Mouse (Mus musculus): Measurements from ENCODE around the gene Adgre4.
"Not testable (repeated sequence)": the region's sequence is repeated elsewhere in the genome, so short reads cannot be mapped to it uniquely, and the experiment has no call there.

The Adgre4 gene

DNA sequence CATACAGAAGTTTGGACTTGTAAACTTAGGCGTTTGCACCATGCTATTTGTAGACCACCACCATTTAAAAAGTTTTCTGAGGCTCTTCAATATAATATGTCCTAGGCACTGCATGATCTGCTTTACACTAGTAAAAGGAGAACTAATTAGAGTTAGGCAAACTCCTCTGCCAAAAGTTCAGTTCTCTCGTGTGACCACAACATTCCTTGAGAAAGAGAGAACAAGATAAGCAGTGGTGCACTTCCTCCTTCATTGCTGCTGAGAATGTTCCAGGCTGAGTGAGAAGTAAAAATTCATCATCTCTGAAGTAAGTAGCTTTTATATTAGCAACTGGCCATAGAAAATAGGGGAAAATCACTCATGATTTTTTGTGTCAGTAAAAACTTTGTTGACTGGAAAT is at the start of gene Adgre4:
Gene Adgre4, plus strand, starts transcription at position 199 of the 400 bp plus-strand sequence.
- no peak for DNase-seq (ENCODE audit: low spot score in 2 of 2)

GRCm38 (mm10) chr17:55702161-55702820 is 47.5 kb upstream of the Adgre4 start:
- peak; percentile 53 to 74 for DNase-seq (ENCODE audit: low spot score in 2 of 2)

DNA sequence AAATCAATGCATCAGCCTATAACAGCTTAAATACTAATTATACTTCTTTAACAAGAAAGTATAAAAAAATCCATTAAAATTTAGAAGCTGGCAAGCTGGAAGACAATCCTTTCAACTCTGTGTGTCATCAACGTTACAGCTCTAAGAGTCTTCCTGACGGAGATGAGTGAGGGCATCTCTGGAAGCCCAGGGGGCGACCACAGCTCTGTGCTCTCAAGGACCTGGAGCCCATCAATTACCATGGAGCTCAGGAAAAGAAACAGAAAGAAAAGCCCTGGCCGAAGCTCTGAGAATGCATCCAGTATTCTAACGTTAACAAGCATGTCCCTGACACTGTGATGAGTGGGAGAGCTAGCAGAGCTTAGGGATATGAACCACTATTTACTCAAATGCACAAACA is 46.9 kb upstream of the Adgre4 start:
- DNase-seq (ENCODE audit: low spot score in 2 of 2): no peak

DNA sequence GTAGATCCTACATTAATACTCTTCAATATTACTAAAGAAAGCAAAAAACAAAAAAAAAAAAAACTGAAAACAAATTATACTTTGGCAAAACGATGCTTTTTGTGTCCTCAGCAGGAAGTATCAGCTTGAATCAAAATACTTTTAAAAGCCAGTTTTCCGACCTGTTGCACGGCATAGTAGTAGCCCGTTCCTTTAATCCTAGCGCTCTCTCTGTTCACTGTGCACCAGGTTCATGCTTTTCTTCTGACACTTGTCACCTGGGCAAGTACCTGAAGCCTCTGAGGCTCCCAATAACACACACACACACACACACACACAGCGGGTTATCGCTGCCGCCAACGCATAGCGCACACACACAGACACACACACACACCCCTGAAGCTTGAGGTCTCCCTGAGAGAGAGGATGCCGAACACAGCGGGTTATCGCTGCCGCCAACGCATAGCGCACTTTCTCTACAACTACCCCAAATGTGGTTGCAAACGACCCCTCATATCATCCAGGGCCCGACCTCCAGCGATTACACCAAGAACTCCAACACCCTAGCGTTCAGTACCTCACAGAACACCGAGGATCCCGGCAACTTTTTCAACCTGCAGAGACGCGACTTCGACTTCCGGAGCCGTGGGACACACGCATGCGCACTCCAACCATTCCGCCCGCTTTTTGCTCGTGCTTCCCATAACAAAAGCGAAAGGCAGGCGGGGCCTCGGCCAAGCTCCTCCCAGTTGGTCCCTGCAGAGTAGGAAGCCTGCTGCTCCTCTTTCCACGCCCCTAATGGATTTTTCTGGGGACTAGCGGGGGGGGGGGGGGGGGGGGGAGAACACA is 37.6 kb upstream of the Adgre4 start, which contains the start of gene Pot1b:
Gene Pot1b, minus strand, starts transcription at position 645 of the 828 bp plus-strand sequence.
- DNase-seq (ENCODE audit: low spot score in 2 of 2): peak; percentile 89 to 91

DNA sequence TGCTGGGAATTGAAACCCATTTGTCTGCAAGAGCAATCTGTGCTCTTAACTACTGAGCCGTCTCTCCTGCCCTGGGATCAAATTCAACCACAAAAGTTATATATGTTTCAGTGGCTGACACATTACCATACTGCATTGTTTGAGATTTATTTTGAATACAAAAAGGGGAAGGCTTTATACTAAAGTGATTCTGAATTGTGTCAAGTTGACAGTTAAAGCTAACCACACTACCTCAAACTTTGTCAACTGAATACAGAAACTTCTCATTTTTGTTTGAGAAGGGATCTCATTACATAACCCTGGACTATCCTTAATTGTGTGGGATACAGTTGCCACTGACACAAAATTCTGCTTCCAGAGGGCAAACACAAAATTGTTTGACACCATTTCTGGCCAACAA is 28.5 kb upstream of the Adgre4 start:
- no peak for DNase-seq (ENCODE audit: low spot score in 2 of 2)

DNA sequence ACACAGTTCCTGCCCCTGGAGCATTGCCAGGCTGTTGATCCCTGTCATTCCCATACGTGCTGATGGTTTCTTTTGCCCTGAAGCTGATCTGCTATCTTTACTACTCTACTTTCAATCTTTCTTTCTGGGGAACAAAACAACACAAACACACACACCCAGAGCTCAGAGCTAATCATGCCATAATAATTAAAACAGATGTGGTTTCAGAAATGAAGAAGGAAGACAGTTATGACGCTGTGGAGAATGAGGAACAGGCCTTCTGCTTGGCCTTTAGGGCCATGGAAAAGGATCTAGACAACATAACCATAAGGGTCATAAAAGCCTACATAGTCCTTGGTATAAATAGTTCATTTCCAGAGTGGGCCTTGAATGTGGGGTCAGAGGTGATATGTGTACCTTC is 27.5 kb upstream of the Adgre4 start:
- DNase-seq (ENCODE audit: low spot score in 2 of 2): no peak

GRCm38 (mm10) chr17:55726193-55726592 is 23.6 kb upstream of the Adgre4 start:
- no peak for DNase-seq (ENCODE audit: low spot score in 2 of 2)

DNA sequence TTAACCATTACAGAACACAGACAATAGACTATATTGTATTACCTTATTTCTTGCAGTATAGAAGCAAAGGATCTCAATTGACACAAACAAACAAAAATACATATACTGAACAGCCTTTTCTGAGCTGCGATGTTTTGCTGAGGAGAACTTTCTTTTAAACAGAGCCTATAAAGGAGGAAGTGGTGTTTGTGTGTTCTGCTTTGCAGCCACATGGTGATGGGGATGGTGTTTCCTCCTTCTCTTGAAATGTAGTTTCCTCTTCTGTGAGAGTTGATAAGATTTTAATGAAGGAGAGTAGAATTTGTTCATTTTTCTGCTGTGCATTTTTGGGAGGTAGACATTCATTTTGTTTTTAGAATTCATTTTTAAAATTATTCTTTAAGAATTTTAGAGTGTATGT is 13.1 kb upstream of the Adgre4 start:
- no peak for DNase-seq (ENCODE audit: low spot score in 2 of 2)

- DNase-seq (ENCODE audit: low spot score in 2 of 2): no peak
Observed at GRCm38 (mm10) chr17:55751170-55751569, 1.4 kb downstream of the Adgre4 start.

DNA sequence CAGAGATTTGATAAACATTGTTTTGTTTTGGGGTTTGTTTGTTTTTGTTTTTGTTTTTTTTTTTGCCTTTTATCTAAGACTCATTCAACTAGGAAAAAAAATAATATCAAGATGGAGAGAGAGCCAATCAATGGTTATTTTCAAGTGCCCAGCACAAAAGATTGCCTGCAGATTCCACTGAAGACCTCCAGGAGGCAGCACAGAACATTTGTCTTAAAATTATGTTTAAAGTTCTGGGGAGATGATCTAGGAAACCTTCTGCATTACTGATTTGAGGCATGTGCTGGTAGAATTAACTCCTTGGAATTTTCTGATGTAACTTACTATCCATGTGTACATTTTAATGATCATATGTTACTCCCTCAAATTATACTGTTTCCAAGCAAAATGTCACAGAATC is 63.9 kb downstream of the Adgre4 start:
- no peak for DNase-seq (ENCODE audit: low spot score in 2 of 2)

- DNase-seq (ENCODE audit: low spot score in 2 of 2): no peak
Observed at GRCm38 (mm10) chr17:55816853-55817252, 67.1 kb downstream of the Adgre4 start.

DNA sequence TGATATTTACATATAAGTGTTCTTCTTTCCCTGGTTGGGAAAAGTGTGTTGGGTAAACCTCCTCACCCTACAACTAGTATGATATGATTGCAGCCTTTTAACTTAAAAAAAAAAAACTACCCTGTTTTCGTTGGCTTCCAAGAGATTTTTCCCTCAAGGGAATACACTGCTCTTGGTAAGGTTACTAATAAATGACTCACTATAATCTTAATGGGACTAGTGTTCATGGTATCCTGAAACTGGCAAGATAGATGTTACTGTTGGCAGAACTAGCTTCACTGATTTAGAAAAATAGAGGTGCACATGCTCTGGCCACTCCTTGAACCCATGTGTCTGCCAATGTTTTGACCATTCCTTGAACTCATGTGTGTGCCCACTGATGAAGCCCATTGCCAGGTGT is 71.8 kb downstream of the Adgre4 start:
- DNase-seq (ENCODE audit: low spot score in 2 of 2): no peak

GRCm38 (mm10) chr17:55843067-55843466 is 93.3 kb downstream of the Adgre4 start:
- DNase-seq (ENCODE audit: low spot score in 2 of 2): no peak

- no peak for DNase-seq (ENCODE audit: low spot score in 2 of 2)
Observed at GRCm38 (mm10) chr17:55877184-55877583, 127.4 kb downstream of the Adgre4 start.

- not testable (repeated sequence) for DNase-seq (ENCODE audit: low spot score in 2 of 2)
Observed at GRCm38 (mm10) chr17:55878282-55878635, 128.5 kb downstream of the Adgre4 start.

DNA sequence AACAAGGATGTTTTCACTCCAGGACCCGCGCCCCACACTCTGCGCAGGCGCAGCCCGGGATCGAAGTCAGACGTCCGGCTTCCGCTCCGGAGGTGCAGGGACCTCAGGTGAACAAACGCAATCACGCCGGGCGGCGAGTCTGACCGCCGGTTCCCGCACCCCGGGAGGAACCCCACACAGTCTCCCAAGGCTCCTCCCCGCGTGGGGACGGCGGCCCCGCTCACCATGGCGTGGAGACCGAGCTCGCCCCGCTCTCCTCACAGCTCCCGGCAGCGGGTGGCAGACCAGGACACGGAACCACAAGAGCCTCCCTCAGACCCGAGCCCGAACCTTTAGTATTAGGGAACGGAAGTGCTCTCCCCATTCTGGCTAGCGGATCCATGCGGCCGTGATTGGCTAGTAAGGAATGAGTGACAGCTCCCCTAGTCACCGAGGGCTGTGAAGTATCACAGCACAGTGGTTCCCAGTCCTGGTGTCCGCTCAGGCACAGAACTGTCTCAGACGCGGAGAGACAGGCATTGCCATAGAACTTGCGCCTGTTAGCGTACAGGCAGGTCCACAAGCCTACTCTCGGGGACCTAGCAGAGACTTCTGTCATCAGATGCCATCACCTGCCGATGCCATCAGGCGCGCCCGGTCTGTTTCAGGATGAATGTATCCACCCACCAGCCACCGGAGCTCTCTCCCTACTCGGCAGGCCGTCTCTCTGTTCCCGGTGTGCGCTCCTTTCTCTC is 129.0 kb downstream of the Adgre4 start, which contains the start of gene Zfp119a:
Gene Zfp119a, minus strand, starts transcription at position 295 of the 734 bp plus-strand sequence.
- DNase-seq (ENCODE audit: low spot score in 2 of 2): peak; percentile 25 to 46

DNA sequence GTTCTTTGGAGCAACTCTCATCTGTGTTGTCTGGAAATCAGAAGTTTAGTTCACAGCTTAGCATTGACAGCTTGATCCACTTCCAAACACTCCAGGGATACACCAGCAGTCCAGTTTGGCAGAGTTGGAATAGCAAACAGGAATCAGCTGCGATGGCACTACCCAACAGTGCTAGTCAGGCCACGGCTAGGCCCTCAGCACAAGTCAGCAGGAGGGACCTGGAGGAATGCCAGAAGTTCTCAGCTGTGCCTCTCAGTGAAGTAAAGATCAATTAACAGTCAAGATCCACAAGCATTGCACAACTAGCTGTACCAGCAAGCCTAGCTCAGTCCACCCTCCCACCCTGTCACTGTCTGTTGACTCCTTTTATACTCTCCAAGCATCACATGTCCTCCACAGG is 133.8 kb downstream of the Adgre4 start:
- DNase-seq (ENCODE audit: low spot score in 2 of 2): no peak

DNA sequence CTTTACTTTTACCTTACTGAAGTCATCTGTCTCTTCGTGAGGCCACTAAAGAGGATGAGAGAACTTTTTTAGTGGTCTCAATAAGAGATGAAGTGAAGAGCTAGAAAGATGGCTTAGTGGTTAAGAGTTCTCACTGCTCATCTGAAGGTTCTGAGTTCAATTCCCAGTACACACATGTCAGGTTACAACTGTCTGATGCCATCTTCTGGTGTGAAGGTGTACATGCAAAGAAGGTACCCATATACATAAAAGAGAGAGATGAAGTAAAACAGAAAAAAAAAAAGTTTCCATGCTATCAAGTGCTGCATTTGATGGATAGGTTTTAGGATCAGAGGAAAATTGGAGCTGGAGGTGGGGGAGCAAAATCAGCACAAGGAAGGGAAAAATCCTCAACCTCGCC is 135.1 kb downstream of the Adgre4 start:
- no peak for DNase-seq (ENCODE audit: low spot score in 2 of 2)

- DNase-seq (ENCODE audit: low spot score in 2 of 2): not testable (repeated sequence)
Observed at GRCm38 (mm10) chr17:55892406-55892955, 142.7 kb downstream of the Adgre4 start.

DNA sequence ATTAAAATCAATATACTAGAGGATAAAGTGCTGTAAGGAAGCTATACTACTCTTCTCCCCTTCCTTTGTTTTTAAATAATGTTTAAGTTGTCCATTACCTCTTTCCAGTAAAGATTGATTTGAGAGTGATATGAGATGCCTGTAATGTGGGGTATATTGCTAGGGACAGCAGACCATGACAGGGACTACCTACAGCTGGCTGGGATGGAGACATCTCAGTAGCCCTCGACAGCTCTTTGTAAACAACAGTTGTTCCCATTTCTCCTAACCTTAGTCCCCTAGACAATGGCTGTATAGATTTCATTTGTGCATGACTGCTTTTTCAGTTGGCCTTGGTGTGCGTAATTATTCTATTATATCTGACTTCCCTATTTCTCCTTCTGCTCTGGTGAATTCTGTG is 153.3 kb downstream of the Adgre4 start:
- no peak for DNase-seq (ENCODE audit: low spot score in 2 of 2)
